Mouse (Mus musculus) heart, adult 2 months (tissue): Measurements from ENCODE around the gene Fto.

ENCODE experiments used
- CTCF ChIP-seq: fragments of 200-600 bp; IDR thresholded peaks from 2 replicates; pipeline ENCODE4 v1.8.1; 2022; ENCODE audit warnings: antibody characterized with exemption, mild to moderate bottlenecking, moderate library complexity
- EP300 ChIP-seq: fragments of 200-500 bp; IDR thresholded peaks from 2 replicates; pipeline ENCODE4 v1.6.1; 2011; ENCODE audit warnings: low read depth, low read length, control low read depth; ENCODE audit not compliant: insufficient read depth

DNA sequence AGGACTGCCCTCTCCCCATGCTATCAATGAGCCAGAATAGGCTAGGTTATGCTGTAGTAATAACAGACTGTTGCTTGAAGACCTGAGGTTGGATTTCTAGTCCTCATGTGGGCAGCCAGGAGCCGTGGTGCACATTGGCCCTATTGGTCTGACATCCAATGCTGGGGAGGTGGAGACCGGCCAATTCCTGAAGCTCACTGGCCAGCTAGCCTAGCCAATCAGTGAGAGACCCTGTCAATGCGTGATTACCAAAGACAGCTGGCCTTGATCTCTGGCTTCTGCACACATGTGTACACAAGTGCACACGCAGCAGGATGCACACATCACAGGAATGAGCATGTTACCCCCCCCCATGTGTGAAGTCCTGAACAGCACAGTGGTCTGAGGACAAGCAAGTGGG, 94.6 kb downstream of the Fto start:
- TF ChIP-seq EP300: no peak
- no peak for TF ChIP-seq CTCF
